Mouse (Mus musculus) hindbrain, embryonic 10.5 days (tissue): ENCODE measurements at regions not wholly inside any gene's neighbourhood (a gene's known extent, or its start where the extent isn't known, plus 50 kb on each side); places are given as distances from the start of the nearest gene placed in this dataset.
A peak's percentile ranks its signal among the peaks of the same experiment; 100 is the strongest.

Experiments
- DNase-seq: peaks from one replicate; pipeline ENCODE4 v3.0.0-alpha.2; 2017; ENCODE audit warnings: low spot score
- H3K27ac ChIP-seq: fragments of 300-500 bp; sonication (generic); 2 replicates; pipeline ENCODE4 v1.5.1; 2016; ENCODE audit warnings: mild to moderate bottlenecking, moderate library complexity
- H3K27me3 ChIP-seq: fragments of 300-500 bp; sonication (generic); 2 replicates; pipeline ENCODE4 v1.6.1; 2016; ENCODE audit warnings: mild to moderate bottlenecking; ENCODE audit not compliant: poor library complexity, insufficient read depth, severe bottlenecking
- H3K36me3 ChIP-seq: fragments of 300-500 bp; sonication (generic); 2 replicates; pipeline ENCODE4 v1.6.1; 2016; ENCODE audit warnings: mild to moderate bottlenecking, moderate library complexity
- H3K4me1 ChIP-seq: fragments of 300-500 bp; sonication (generic); replicated peaks from 2 replicates; pipeline ENCODE4 v1.6.1; 2016; ENCODE audit warnings: mild to moderate bottlenecking
- H3K4me3 ChIP-seq: fragments of 300-500 bp; sonication (generic); 2 replicates; pipeline ENCODE4 v1.5.1; 2016; ENCODE audit warnings: mild to moderate bottlenecking, moderate library complexity
- H3K9me3 ChIP-seq: fragments of 300-500 bp; sonication (generic); 2 replicates; pipeline ENCODE4 v1.6.1; 2016; ENCODE audit warnings: mild to moderate bottlenecking, moderate library complexity
- WGBS: fragments of 180-500 bp; shearing (Covaris S2); methylation state at CpG from one replicate; pipeline ENCODE4 v1.1.7; 2016; 5-methylcytosine and 5-hydroxymethylcytosine counted together

GRCm38 (mm10) chr5:27963765-27964164 is 107.4 kb upstream of the Insig1 start:
- H3K27me3 ChIP-seq = no peaks in the 10 kb centered on the region
- no peaks in the 10 kb centered on the region for H3K9me3 ChIP-seq
- DNase-seq = no peak
- no peaks in the 10 kb centered on the region for H3K36me3 ChIP-seq
- no peaks in the 10 kb centered on the region for H3K4me1 ChIP-seq
- no peak overlapping the region for H3K27ac ChIP-seq
- H3K4me3 ChIP-seq = no peak overlapping the region
- 87% methylated on average over 1 of the region's 1 CpGs for WGBS

GRCm38 (mm10) chr5:27995186-27995585 is 76.0 kb upstream of the Insig1 start:
- Histone ChIP-seq H3K27ac (no peak overlapping the region), H3K36me3 (no peaks in the 10 kb centered on the region), H3K4me3 (no peak overlapping the region), H3K4me1 (no peaks in the 10 kb centered on the region), H3K27me3 (no peaks in the 10 kb centered on the region), H3K9me3 (no peaks in the 10 kb centered on the region)
- peak; percentile 72 for DNase-seq
- 23% methylated on average over 2 of the region's 2 CpGs for WGBS

- H3K27ac ChIP-seq = no peak overlapping the region
- DNase-seq = no peak
- no peaks in the 10 kb centered on the region for H3K9me3 ChIP-seq
- no peaks in the 10 kb centered on the region for H3K36me3 ChIP-seq
- no peak overlapping the region for H3K4me3 ChIP-seq
- no peaks in the 10 kb centered on the region for H3K27me3 ChIP-seq
- WGBS = 89% methylated on average over 8 of the region's 8 CpGs
- no peaks in the 10 kb centered on the region for H3K4me1 ChIP-seq
Observed at GRCm38 (mm10) chr5:27997751-27998150, 73.4 kb upstream of the Insig1 start.

GRCm38 (mm10) chr5:28002922-28003321 is 68.2 kb upstream of the Insig1 start:
- no peaks in the 10 kb centered on the region for H3K9me3 ChIP-seq
- WGBS = 87% methylated on average over 1 of the region's 1 CpGs
- DNase-seq = no peak

GRCm38 (mm10) chr5:28003756-28004486 is 67.2 kb upstream of the Insig1 start:
- H3K27me3 ChIP-seq = no peaks in the 10 kb centered on the region
- WGBS = 79% methylated on average over 6 of the region's 6 CpGs
- no peaks in the 10 kb centered on the region for H3K36me3 ChIP-seq
- H3K4me3 ChIP-seq = no peak overlapping the region
- H3K4me1 ChIP-seq = no peaks in the 10 kb centered on the region
- H3K27ac ChIP-seq = no peak overlapping the region
- no peak for DNase-seq
- H3K9me3 ChIP-seq = no peaks in the 10 kb centered on the region

More at GRCm38 (mm10) chr5:28002922-28003321, 68.2 kb upstream of the Insig1 start:
- Histone ChIP-seq H3K27ac (no peak overlapping the region), H3K27me3 (no peaks in the 10 kb centered on the region), H3K4me3 (no peak overlapping the region), H3K4me1 (no peaks in the 10 kb centered on the region), H3K36me3 (no peaks in the 10 kb centered on the region)

- H3K4me1 ChIP-seq = no peaks in the 10 kb centered on the region
- H3K9me3 ChIP-seq = no peaks in the 10 kb centered on the region
- H3K4me3 ChIP-seq = no peak overlapping the region
- H3K27me3 ChIP-seq = no peaks in the 10 kb centered on the region
- DNase-seq = no peak
- no peak overlapping the region for H3K27ac ChIP-seq
- no peaks in the 10 kb centered on the region for H3K36me3 ChIP-seq
Observed at GRCm38 (mm10) chr5:28004487-28004827, 66.7 kb upstream of the Insig1 start.

- no peaks in the 10 kb centered on the region for H3K4me1 ChIP-seq
- no peaks in the 10 kb centered on the region for H3K36me3 ChIP-seq
- no peak overlapping the region for H3K4me3 ChIP-seq
- H3K27me3 ChIP-seq = no peaks in the 10 kb centered on the region
- WGBS = 88% methylated on average over 4 of the region's 4 CpGs
- no peaks in the 10 kb centered on the region for H3K9me3 ChIP-seq
- H3K27ac ChIP-seq = no peak overlapping the region
- DNase-seq = no peak
Observed at GRCm38 (mm10) chr5:28009386-28009785, 61.8 kb upstream of the Insig1 start.

- H3K4me3 ChIP-seq = no peak overlapping the region
- no peaks in the 10 kb centered on the region for H3K4me1 ChIP-seq
- DNase-seq = no peak
- no peak overlapping the region for H3K27ac ChIP-seq
- WGBS = 83% methylated on average over 2 of the region's 2 CpGs
- H3K9me3 ChIP-seq = no peaks in the 10 kb centered on the region
- no peaks in the 10 kb centered on the region for H3K36me3 ChIP-seq
- H3K27me3 ChIP-seq = no peaks in the 10 kb centered on the region
Observed at GRCm38 (mm10) chr5:28009871-28010270, 61.3 kb upstream of the Insig1 start.

- Histone ChIP-seq H3K4me1 (no peaks in the 10 kb centered on the region), H3K27me3 (no peaks in the 10 kb centered on the region), H3K4me3 (no peak overlapping the region), H3K27ac (no peak overlapping the region), H3K36me3 (no peaks in the 10 kb centered on the region), H3K9me3 (no peaks in the 10 kb centered on the region)
- no peak for DNase-seq
- 88% methylated on average over 3 of the region's 3 CpGs for WGBS
Observed at GRCm38 (mm10) chr5:28010529-28010928, 60.6 kb upstream of the Insig1 start.

- no peaks in the 10 kb centered on the region for H3K27me3 ChIP-seq
- H3K9me3 ChIP-seq = no peaks in the 10 kb centered on the region
- no peak overlapping the region for H3K27ac ChIP-seq
- H3K4me3 ChIP-seq = no peak overlapping the region
- no peaks in the 10 kb centered on the region for H3K4me1 ChIP-seq
- no peak for DNase-seq
- 84% methylated on average over 2 of the region's 2 CpGs for WGBS
- no peaks in the 10 kb centered on the region for H3K36me3 ChIP-seq
Observed at GRCm38 (mm10) chr5:28012496-28012895, 58.7 kb upstream of the Insig1 start.

- Histone ChIP-seq H3K4me3 (no peak overlapping the region), H3K36me3 (no peaks in the 10 kb centered on the region), H3K4me1 (no peaks in the 10 kb centered on the region), H3K27me3 (no peaks in the 10 kb centered on the region), H3K27ac (no peak overlapping the region), H3K9me3 (no peaks in the 10 kb centered on the region)
- no peak for DNase-seq
- 72% methylated on average over 6 of the region's 6 CpGs for WGBS
Observed at GRCm38 (mm10) chr5:28013619-28014273, 57.4 kb upstream of the Insig1 start.

GRCm38 (mm10) chr5:28019864-28020263 is 51.3 kb upstream of the Insig1 start:
- DNase-seq = no peak
- no peaks in the 10 kb centered on the region for H3K36me3 ChIP-seq
- H3K9me3 ChIP-seq = 0 out of 2 replicates have a peak, but pooled peaks cover 2% of the 10 kb centered on the region
- WGBS = 71% methylated on average over 3 of the region's 3 CpGs
- H3K27ac ChIP-seq = no peak overlapping the region
- no peak overlapping the region for H3K4me3 ChIP-seq
- no peaks in the 10 kb centered on the region for H3K27me3 ChIP-seq
- no peaks in the 10 kb centered on the region for H3K4me1 ChIP-seq
